Mouse (Mus musculus): Measurements from ENCODE around the gene Utrn. TPM values are rescaled to one million over a fixed set of nuclear protein-coding genes. Genes with fewer than 3 reads are reported as not detected.

The Utrn gene
- polyA plus RNA-seq, 1 experiment from 2014 or later: 21.5 TPM

DNA sequence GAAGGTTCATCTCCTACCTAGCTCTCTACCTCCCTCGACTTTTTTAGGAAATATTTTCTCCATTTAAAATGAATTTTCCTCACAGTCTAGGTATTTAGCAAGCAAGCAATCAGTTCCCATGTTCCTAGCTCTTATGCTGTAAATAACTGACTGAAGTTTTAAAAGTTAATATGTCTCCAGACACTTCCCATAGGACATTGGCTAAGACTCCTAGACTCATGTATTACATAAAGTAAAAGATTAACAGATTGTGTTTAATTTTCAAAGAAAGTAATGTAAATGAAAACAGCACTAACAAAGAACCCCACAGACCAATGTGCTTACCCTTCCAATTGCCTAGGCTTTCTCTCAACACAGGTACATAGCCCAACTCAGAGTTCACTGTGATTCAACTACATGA lies 35.0 kb downstream of the Utrn start:
- Histone ChIP-seq H3K4me2 (replicated peaks; ENCODE audit: low read depth) (no peak overlapping the region), H3K9ac (ENCODE audit: low read depth, low read length) (no peak overlapping the region), H3K27ac (ENCODE audit: low read depth, low read length) (no peak overlapping the region), H3K9me3 (ENCODE audit: control insufficient read depth) (no peaks in the 10 kb centered on the region), H3K4me3 (ENCODE audit: low read depth, low read length) (no peak overlapping the region), H3K27me3 (replicated peaks; ENCODE audit: control insufficient read depth, insufficient read depth, low read length) (no peaks in the 10 kb centered on the region), H3K4me1 (replicated peaks; ENCODE audit: control insufficient read depth, insufficient read depth, low read length) (no peaks in the 10 kb centered on the region), H3K36me3 (ENCODE audit: control insufficient read depth, insufficient read depth) (no peaks in the 10 kb centered on the region)
- TF ChIP-seq CTCF (IDR thresholded peaks at IDR 0.05; ENCODE audit: low read depth): no peak
- no peak for ATAC-seq
- 54% methylated on average over 1 of the region's 1 CpGs for WGBS

DNA sequence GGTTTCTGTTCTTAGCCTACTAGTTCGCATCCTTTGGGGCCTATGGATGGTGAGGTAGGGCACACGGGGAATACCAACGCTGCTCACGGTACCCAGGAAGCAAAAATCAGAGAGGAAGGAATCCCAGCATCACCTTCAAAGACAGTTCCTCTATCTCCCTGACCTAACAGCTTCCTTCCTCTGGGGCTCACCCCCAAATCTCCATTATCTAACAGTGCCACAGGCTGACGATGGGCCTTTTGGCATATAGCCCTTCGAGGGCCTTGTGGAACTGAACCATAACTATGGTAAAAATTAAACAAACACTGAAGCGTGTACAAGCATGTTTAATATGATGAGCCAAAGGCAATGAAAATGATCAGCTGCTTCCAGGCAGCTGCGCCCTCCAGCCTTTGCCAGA lies 37.0 kb downstream of the Utrn start:
- H3K9ac ChIP-seq (ENCODE audit: low read depth, low read length): no peak overlapping the region
- ATAC-seq: no peak
- H3K9me3 ChIP-seq (ENCODE audit: control insufficient read depth): no peaks in the 10 kb centered on the region
- H3K27me3 ChIP-seq (replicated peaks; ENCODE audit: control insufficient read depth, insufficient read depth, low read length): no peaks in the 10 kb centered on the region
- no peak overlapping the region for H3K4me3 ChIP-seq (ENCODE audit: low read depth, low read length)
- no peak for TF ChIP-seq CTCF (IDR thresholded peaks at IDR 0.05; ENCODE audit: low read depth)
- no peak overlapping the region for H3K27ac ChIP-seq (ENCODE audit: low read depth, low read length)
- 81% methylated on average over 8 of the region's 8 CpGs for WGBS
- no peaks in the 10 kb centered on the region for H3K36me3 ChIP-seq (ENCODE audit: control insufficient read depth, insufficient read depth)
- H3K4me2 ChIP-seq (replicated peaks; ENCODE audit: low read depth): no peak overlapping the region
- H3K4me1 ChIP-seq (replicated peaks; ENCODE audit: control insufficient read depth, insufficient read depth, low read length): no peaks in the 10 kb centered on the region

DNA sequence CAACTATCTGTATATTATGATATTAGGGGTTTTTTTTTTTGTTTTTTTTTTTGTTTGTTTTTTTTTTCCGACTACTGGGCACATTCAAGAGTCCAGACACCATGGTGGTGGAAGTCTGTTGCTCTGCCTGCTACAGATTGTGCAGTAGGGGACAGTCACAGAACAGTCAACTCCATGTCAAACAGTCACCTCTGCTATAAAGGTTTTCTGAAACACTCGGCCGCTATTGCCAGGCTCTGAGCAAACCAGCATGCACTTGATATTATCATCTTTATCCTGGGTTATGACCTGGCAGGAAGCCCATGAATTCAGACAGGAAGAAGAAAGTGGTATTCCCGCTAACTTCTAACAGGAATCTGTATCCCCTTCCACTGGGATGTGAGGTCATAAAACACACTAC lies 41.4 kb downstream of the Utrn start:
- Histone ChIP-seq H3K9me3 (ENCODE audit: control insufficient read depth) (no peaks in the 10 kb centered on the region), H3K9ac (ENCODE audit: low read depth, low read length) (no peak overlapping the region), H3K4me1 (replicated peaks; ENCODE audit: control insufficient read depth, insufficient read depth, low read length) (no peaks in the 10 kb centered on the region), H3K4me2 (replicated peaks; ENCODE audit: low read depth) (no peak overlapping the region), H3K27me3 (replicated peaks; ENCODE audit: control insufficient read depth, insufficient read depth, low read length) (no peaks in the 10 kb centered on the region), H3K4me3 (ENCODE audit: low read depth, low read length) (no peak overlapping the region), H3K36me3 (ENCODE audit: control insufficient read depth, insufficient read depth) (no peaks in the 10 kb centered on the region), H3K27ac (ENCODE audit: low read depth, low read length) (no peak overlapping the region)
- WGBS: 50% methylated on average over 4 of the region's 4 CpGs
- ATAC-seq: no peak
- TF ChIP-seq CTCF (IDR thresholded peaks at IDR 0.05; ENCODE audit: low read depth): no peak

DNA sequence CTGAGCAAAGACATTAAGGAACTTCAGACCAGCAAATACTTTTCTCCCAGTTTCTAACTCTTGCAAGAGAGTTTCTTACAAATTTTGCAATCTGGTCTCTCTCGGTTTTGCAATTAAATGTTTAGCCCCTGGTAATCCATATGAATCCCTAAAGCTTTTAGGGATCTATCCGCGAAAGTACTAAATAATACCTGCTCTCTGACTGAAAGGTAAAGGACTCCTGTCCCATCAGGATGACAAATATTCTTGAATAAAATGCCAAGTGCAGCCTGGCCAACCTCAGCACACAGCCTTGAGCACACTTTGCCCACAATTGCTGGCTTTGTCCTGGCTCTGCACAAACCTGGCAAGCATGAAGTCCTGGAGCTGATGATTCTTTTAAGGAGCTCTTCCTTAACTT lies 41.9 kb downstream of the Utrn start:
- Histone ChIP-seq H3K4me3 (ENCODE audit: low read depth, low read length) (no peak overlapping the region), H3K4me1 (replicated peaks; ENCODE audit: control insufficient read depth, insufficient read depth, low read length) (no peaks in the 10 kb centered on the region), H3K4me2 (replicated peaks; ENCODE audit: low read depth) (no peak overlapping the region), H3K27ac (ENCODE audit: low read depth, low read length) (no peak overlapping the region), H3K36me3 (ENCODE audit: control insufficient read depth, insufficient read depth) (no peaks in the 10 kb centered on the region), H3K9ac (ENCODE audit: low read depth, low read length) (no peak overlapping the region), H3K27me3 (replicated peaks; ENCODE audit: control insufficient read depth, insufficient read depth, low read length) (no peaks in the 10 kb centered on the region), H3K9me3 (ENCODE audit: control insufficient read depth) (no peaks in the 10 kb centered on the region)
- 65% methylated on average over 3 of the region's 3 CpGs for WGBS
- ATAC-seq: no peak
- TF ChIP-seq CTCF (IDR thresholded peaks at IDR 0.05; ENCODE audit: low read depth): no peak

DNA sequence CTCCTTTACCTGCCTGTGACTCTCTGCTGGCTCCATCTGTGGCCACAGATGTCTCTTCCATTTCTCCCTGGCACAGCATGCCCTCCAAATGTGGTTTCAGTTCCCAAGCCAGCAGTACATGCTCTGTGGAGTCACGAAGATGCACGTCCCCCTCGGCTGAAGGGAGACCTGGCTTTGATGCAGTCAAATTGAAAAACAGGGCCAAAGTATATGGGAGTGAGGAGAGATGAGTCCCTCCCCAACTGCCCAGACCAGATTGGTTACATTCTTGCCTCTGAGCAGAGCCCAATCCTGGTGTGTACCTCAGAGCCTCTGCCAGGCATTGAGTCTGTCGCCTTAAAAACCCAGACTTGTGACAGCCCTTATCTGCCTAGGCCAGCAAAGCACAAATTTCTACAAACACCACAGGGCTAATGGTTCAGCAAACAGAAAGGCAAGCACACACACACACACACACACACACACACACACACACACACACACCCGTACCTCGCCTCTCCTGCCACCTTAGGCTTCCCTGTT lies 42.3 kb downstream of the Utrn start:
- H3K4me3 ChIP-seq (ENCODE audit: low read depth, low read length): no peak overlapping the region

DNA sequence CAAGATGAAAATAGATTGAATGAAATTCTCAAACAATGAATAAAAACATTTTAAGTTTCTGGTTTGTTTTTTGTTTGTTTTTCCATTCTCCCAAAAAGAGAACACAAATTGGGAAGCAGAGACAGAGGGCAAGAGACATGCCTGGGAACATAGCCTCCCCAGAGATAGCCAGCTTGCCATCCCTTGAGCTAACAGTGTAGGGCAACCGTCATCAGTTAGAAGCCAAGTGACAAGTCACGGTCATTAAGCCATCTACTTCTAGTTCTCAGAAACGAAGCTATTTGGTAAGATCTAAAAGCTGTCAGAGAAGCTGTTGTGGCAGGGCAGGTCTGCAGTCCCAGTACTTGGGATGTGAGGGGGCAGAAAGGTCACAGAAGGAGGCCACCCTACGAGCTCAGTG lies 44.8 kb downstream of the Utrn start:
- no peaks in the 10 kb centered on the region for H3K4me1 ChIP-seq (replicated peaks; ENCODE audit: control insufficient read depth, insufficient read depth, low read length)
- no peak overlapping the region for H3K4me2 ChIP-seq (replicated peaks; ENCODE audit: low read depth)
- no peak overlapping the region for H3K27ac ChIP-seq (ENCODE audit: low read depth, low read length)
- no peaks in the 10 kb centered on the region for H3K27me3 ChIP-seq (replicated peaks; ENCODE audit: control insufficient read depth, insufficient read depth, low read length)
- H3K9ac ChIP-seq (ENCODE audit: low read depth, low read length): no peak overlapping the region
- no peaks in the 10 kb centered on the region for H3K36me3 ChIP-seq (ENCODE audit: control insufficient read depth, insufficient read depth)
- no peak for ATAC-seq
- no peaks in the 10 kb centered on the region for H3K9me3 ChIP-seq (ENCODE audit: control insufficient read depth)
- TF ChIP-seq CTCF (IDR thresholded peaks at IDR 0.05; ENCODE audit: low read depth): no peak
- H3K4me3 ChIP-seq (ENCODE audit: low read depth, low read length): no peak overlapping the region
- WGBS: 55% methylated on average over 4 of the region's 4 CpGs

More for the DNA sequence above, 42.3 kb downstream of the Utrn start:
- no peak for TF ChIP-seq CTCF (IDR thresholded peaks at IDR 0.05; ENCODE audit: low read depth)
- no peak overlapping the region for H3K9ac ChIP-seq (ENCODE audit: low read depth, low read length)
- no peaks in the 10 kb centered on the region for H3K27me3 ChIP-seq (replicated peaks; ENCODE audit: control insufficient read depth, insufficient read depth, low read length)
- no peaks in the 10 kb centered on the region for H3K4me1 ChIP-seq (replicated peaks; ENCODE audit: control insufficient read depth, insufficient read depth, low read length)
- 52% methylated on average over 6 of the region's 6 CpGs for WGBS
- H3K27ac ChIP-seq (ENCODE audit: low read depth, low read length): no peak overlapping the region
- no peaks in the 10 kb centered on the region for H3K36me3 ChIP-seq (ENCODE audit: control insufficient read depth, insufficient read depth)
- no peak for ATAC-seq
- no peaks in the 10 kb centered on the region for H3K9me3 ChIP-seq (ENCODE audit: control insufficient read depth)
- no peak overlapping the region for H3K4me2 ChIP-seq (replicated peaks; ENCODE audit: low read depth)

Data from intestine, postnatal 0 days (tissue).